Mouse (Mus musculus): ENCODE measurements at regions not wholly inside any gene's neighbourhood (a gene's known extent, or its start where the extent isn't known, plus 50 kb on each side); places are given as distances from the start of the nearest gene placed in this dataset.

DNA sequence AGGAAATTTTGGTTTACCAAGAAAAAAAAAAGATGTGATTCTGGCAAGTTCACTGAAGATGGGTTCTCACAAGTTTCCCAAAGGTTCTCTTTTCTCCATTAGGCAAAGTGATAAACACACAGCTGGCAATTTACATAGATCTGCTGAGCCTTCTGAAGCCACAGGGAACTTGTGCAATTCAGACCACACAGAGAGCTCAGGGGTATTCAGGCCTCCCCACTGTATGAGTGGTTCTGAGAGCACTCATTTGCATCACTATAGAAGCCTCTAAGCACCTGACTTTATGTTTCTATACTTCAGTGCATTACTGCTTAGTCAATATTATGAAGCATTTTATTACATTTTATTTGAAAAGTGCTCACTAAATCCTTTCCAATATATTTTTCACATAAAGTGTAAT, 1687.1 kb downstream of the Efnb2 start:
- no peak for TF ChIP-seq CTCF (IDR thresholded peaks at IDR 0.05; ENCODE audit: insufficient read depth, low read length)
- TF ChIP-seq POLR2A (IDR thresholded peaks at IDR 0.05; ENCODE audit: borderline replicate concordance, extremely low read depth, low read depth, low read length) = no peak
